Mouse (Mus musculus): ENCODE data around the gene Eps8.

- TF ChIP-seq POLR2A (IDR thresholded peaks at IDR 0.05; ENCODE audit: low read depth, low read length): no peak
- TF ChIP-seq CTCF (IDR thresholded peaks at IDR 0.05; ENCODE audit: extremely low read depth, insufficient read depth, insufficient read length, insufficient replicate concordance): no peak
Measured at GRCm38 (mm10) chr6:137654776-137655175, at the start of gene Eps8.
